Mouse (Mus musculus) limb, embryonic 14.5 days (tissue): ENCODE measurements around the gene Rdh8. TPM values are rescaled to one million over a fixed set of nuclear protein-coding genes. Genes with fewer than 3 reads are reported as not detected.

Experiments
- ATAC-seq: fragments of 200-750 bp; cut with Nextera tagmentation; 2 replicates; pipeline ENCODE4 v1.8.0; 2017; ENCODE audit warnings: low read depth, moderate number of reproducible peaks, moderate TSS enrichment; ENCODE audit not compliant: low FRiP score
- DNase-seq: peaks from one replicate; pipeline ENCODE4 v3.0.0-alpha.2; 2015; ENCODE audit warnings: low spot score
- H3K27ac ChIP-seq: fragments of 300-500 bp; sonication (generic); replicated peaks from 2 replicates; pipeline ENCODE4 v1.5.1; 2014; ENCODE audit warnings: low read depth, mild to moderate bottlenecking, low read length, moderate library complexity, mixed read lengths
- H3K27me3 ChIP-seq: fragments of 300-500 bp; sonication (generic); 2 replicates; pipeline ENCODE4 v1.6.1; 2014; ENCODE audit warnings: low read length, mixed read lengths; ENCODE audit not compliant: control insufficient read depth, insufficient read depth
- H3K36me3 ChIP-seq: fragments of 300-500 bp; sonication (generic); 2 replicates; pipeline ENCODE4 v1.6.1; 2014; ENCODE audit warnings: mild to moderate bottlenecking, low read length, moderate library complexity, mixed read lengths; ENCODE audit not compliant: control insufficient read depth, insufficient read depth
- H3K4me1 ChIP-seq: fragments of 300-500 bp; sonication (generic); 2 replicates; pipeline ENCODE4 v1.6.1; 2014; ENCODE audit warnings: antibody characterized with exemption, low read length, mixed read lengths; ENCODE audit not compliant: control insufficient read depth, insufficient read depth
- H3K4me2 ChIP-seq: fragments of 300-500 bp; sonication (generic); replicated peaks from 2 replicates; pipeline ENCODE4 v1.6.1; 2014; ENCODE audit warnings: low read depth, mild to moderate bottlenecking, low read length, moderate library complexity; ENCODE audit not compliant: severe bottlenecking
- H3K4me3 ChIP-seq: fragments of 300-500 bp; sonication (generic); replicated peaks from 2 replicates; pipeline ENCODE4 v1.5.1; 2014; ENCODE audit warnings: low read length
- H3K9ac ChIP-seq: fragments of 300-500 bp; sonication (generic); 2 replicates; pipeline ENCODE4 v1.6.1; 2014; ENCODE audit warnings: mild to moderate bottlenecking, low read depth, low read length, moderate library complexity; ENCODE audit not compliant: severe bottlenecking
- H3K9me3 ChIP-seq: fragments of 300-500 bp; sonication (generic); 2 replicates; pipeline ENCODE4 v1.6.1; 2016; ENCODE audit warnings: low read length; ENCODE audit not compliant: control insufficient read depth
- POLR2A ChIP-seq: fragments of 200-500 bp; IDR thresholded peaks from 2 replicates; pipeline ENCODE4 v1.8.0; 2012; ENCODE audit warnings: inconsistent platforms, mild to moderate bottlenecking, moderate library complexity, borderline replicate concordance; ENCODE audit not compliant: insufficient read depth, insufficient read length; ENCODE audit errors: extremely low read depth
- WGBS: fragments of 180-500 bp; shearing (Covaris S2); extraction: QIAGEN DNeasy Blood & Tissue Kit; methylation state at CpG from one replicate; pipeline ENCODE4 v1.1.7; 2014; 5-methylcytosine and 5-hydroxymethylcytosine counted together
- polyA plus RNA-seq, 2 experiments: library from polyadenylated mRNA; depleted of rRNA in 1 of 2; stranded (reverse) in 1 of 2; unstranded in 1 of 2; fragments of >200 nt; fragmentation: Nextera tagmentation in 1 of 2; extraction: Ambion mirVana in 1 of 2; gene quantifications; 2 replicates each; pipeline versions ENCODE4 v1.2.1 to v1.2.3; 2012 to 2014

Gene Rdh8
- polyA plus RNA-seq, 2 experiments, result not detected

DNA sequence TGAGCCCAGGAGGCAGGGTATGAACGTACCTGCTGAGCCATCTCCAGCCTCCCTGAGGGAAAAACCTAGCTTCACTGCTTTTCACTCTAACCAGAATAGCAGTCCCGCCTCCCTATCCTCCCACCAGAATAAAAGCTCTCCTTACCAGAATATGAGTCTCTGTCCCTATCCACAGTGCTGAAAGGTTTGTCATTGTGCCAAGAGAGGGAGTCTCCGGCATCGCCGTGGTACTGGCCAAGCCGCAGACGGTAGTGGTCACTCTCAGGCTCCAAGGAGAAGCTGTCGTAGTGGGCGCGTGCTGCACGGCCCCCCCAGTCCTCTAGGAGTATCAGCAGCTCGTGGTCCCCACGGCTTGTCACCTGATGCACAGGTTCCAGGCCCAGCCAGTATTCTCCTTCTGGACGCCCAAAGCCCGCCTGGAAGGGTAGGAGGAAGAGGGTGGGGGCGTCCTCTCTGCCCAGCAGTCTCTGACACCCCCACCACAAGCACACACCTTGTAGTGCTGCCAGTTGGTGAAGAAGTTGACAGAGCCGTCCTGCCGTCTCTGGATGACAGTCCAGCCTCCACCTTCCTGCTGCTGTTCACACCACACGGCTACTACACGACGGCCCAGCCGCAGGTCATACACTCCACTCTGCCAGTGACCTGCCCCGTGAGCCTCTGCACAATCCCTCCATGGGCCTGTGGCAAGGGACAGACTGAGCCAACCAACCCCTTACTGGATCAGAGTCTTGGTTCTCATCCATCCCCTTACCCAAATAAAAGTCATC is 56.9 kb downstream of the Rdh8 start:
- no peaks in the 10 kb centered on the region for H3K4me1 ChIP-seq
- no peaks in the 10 kb centered on the region for H3K36me3 ChIP-seq
- no peak overlapping the region for H3K4me3 ChIP-seq
- no peaks in the 10 kb centered on the region for H3K27me3 ChIP-seq
- ATAC-seq (no peak), DNase-seq (no peak)
- H3K9ac ChIP-seq, result no peak overlapping the region
- no peak overlapping the region for H3K27ac ChIP-seq
- no peak for TF ChIP-seq POLR2A
- H3K9me3 ChIP-seq, result no peaks in the 10 kb centered on the region
- 60% methylated on average over 23 of the region's 23 CpGs for WGBS
- no peak overlapping the region for H3K4me2 ChIP-seq

Other genes starting within 250 kb of the Rdh8 start
- 10.6 and 13.1 TPM in 2 replicates for gene Zfp846, start 237.2 kb upstream of the Rdh8 start, polyA plus RNA-seq (2012; rRNA removed)
- gene Zfp846, start 237.2 kb upstream of the Rdh8 start, polyA plus RNA-seq (2014; fragmentation: Nextera tagmentation; extraction: Ambion mirVana), result 18.2 and 20.0 TPM in 2 replicates
- gene Ubl5, start 175.6 kb upstream of the Rdh8 start, polyA plus RNA-seq (2012; rRNA removed), result 229 and 475 TPM in 2 replicates
- gene Ubl5, start 175.6 kb upstream of the Rdh8 start, polyA plus RNA-seq (2014; fragmentation: Nextera tagmentation; extraction: Ambion mirVana), result 347 and 354 TPM in 2 replicates
- 41.5 and 52.8 TPM in 2 replicates for gene Fbxl12, start 173.7 kb upstream of the Rdh8 start, polyA plus RNA-seq (2012; rRNA removed)
- gene Fbxl12, start 173.7 kb upstream of the Rdh8 start, polyA plus RNA-seq (2014; fragmentation: Nextera tagmentation; extraction: Ambion mirVana), result 11.9 and 12.9 TPM in 2 replicates
- gene Pin1, start 166.4 kb upstream of the Rdh8 start, polyA plus RNA-seq (2012; rRNA removed), result 25.2 and 28.0 TPM in 2 replicates
- 47.8 and 51.2 TPM in 2 replicates for gene Pin1, start 166.4 kb upstream of the Rdh8 start, polyA plus RNA-seq (2014; fragmentation: Nextera tagmentation; extraction: Ambion mirVana)
- 6.9 and 8.8 TPM in 2 replicates for gene Olfm2, start 72.2 kb upstream of the Rdh8 start, polyA plus RNA-seq (2012; rRNA removed)
- 4.8 and 6.5 TPM in 2 replicates for gene Olfm2, start 72.2 kb upstream of the Rdh8 start, polyA plus RNA-seq (2014; fragmentation: Nextera tagmentation; extraction: Ambion mirVana)
- gene Col5a3, start 3.4 kb upstream of the Rdh8 start, polyA plus RNA-seq (2012; rRNA removed), result 5.5 and 6.7 TPM in 2 replicates
- 3.2 and 4.5 TPM in 2 replicates for gene Col5a3, start 3.4 kb upstream of the Rdh8 start, polyA plus RNA-seq (2014; fragmentation: Nextera tagmentation; extraction: Ambion mirVana)
- 25.4 and 35.2 TPM in 2 replicates for gene A230050P20Rik, start 50.1 kb downstream of the Rdh8 start, polyA plus RNA-seq (2012; rRNA removed)
- 4.5 and 4.7 TPM in 2 replicates for gene A230050P20Rik, start 50.1 kb downstream of the Rdh8 start, polyA plus RNA-seq (2014; fragmentation: Nextera tagmentation; extraction: Ambion mirVana)
- 3.1 and 4.0 TPM in 2 replicates for gene Angptl6, start 61.2 kb downstream of the Rdh8 start, polyA plus RNA-seq (2012; rRNA removed)
- 2.4 and 4.3 TPM in 2 replicates for gene Angptl6, start 61.2 kb downstream of the Rdh8 start, polyA plus RNA-seq (2014; fragmentation: Nextera tagmentation; extraction: Ambion mirVana)
- 147 and 175 TPM in 2 replicates for gene Ppan, start 69.7 kb downstream of the Rdh8 start, polyA plus RNA-seq (2012; rRNA removed)
- gene Ppan, start 69.7 kb downstream of the Rdh8 start, polyA plus RNA-seq (2014; fragmentation: Nextera tagmentation; extraction: Ambion mirVana), result 79.8 and 82.7 TPM in 2 replicates
- gene Eif3g, start 80.1 kb downstream of the Rdh8 start, polyA plus RNA-seq (2012; rRNA removed), result 167 and 179 TPM in 2 replicates
- 287 and 289 TPM in 2 replicates for gene Eif3g, start 80.1 kb downstream of the Rdh8 start, polyA plus RNA-seq (2014; fragmentation: Nextera tagmentation; extraction: Ambion mirVana)
- gene Dnmt1, start 141.4 kb downstream of the Rdh8 start, polyA plus RNA-seq (2012; rRNA removed), result 115 and 118 TPM in 2 replicates
- gene Dnmt1, start 141.4 kb downstream of the Rdh8 start, polyA plus RNA-seq (2014; fragmentation: Nextera tagmentation; extraction: Ambion mirVana), result 60.9 and 62.0 TPM in 2 replicates
- 28.3 and 37.6 TPM in 2 replicates for gene S1pr2, start 158.3 kb downstream of the Rdh8 start, polyA plus RNA-seq (2012; rRNA removed)
- 59.9 and 67.9 TPM in 2 replicates for gene S1pr2, start 158.3 kb downstream of the Rdh8 start, polyA plus RNA-seq (2014; fragmentation: Nextera tagmentation; extraction: Ambion mirVana)
- gene Mrpl4, start 184.2 kb downstream of the Rdh8 start, polyA plus RNA-seq (2012; rRNA removed), result 89.0 and 114 TPM in 2 replicates
- 115 and 118 TPM in 2 replicates for gene Mrpl4, start 184.2 kb downstream of the Rdh8 start, polyA plus RNA-seq (2014; fragmentation: Nextera tagmentation; extraction: Ambion mirVana)
- gene Icam1, start 197.5 kb downstream of the Rdh8 start, polyA plus RNA-seq (2012; rRNA removed), result 15.5 and 16.6 TPM in 2 replicates
- 18.3 and 21.2 TPM in 2 replicates for gene Icam1, start 197.5 kb downstream of the Rdh8 start, polyA plus RNA-seq (2014; fragmentation: Nextera tagmentation; extraction: Ambion mirVana)
- 0.26 and 0.47 TPM in 2 replicates for gene Icam4, start 210.9 kb downstream of the Rdh8 start, polyA plus RNA-seq (2012; rRNA removed)
- gene Icam4, start 210.9 kb downstream of the Rdh8 start, polyA plus RNA-seq (2014; fragmentation: Nextera tagmentation; extraction: Ambion mirVana), result 0.99 and 1.3 TPM in 2 replicates
- 0.23 and 0.34 TPM in 2 replicates for gene Icam5, start 213.6 kb downstream of the Rdh8 start, polyA plus RNA-seq (2012; rRNA removed)
- gene Icam5, start 213.6 kb downstream of the Rdh8 start, polyA plus RNA-seq (2014; fragmentation: Nextera tagmentation; extraction: Ambion mirVana), result 0.08 and 0.11 TPM in 2 replicates
- gene Zglp1, start 248.6 kb downstream of the Rdh8 start, polyA plus RNA-seq (2012; rRNA removed), result 1.4 TPM in 1 of 2 replicates, not detected in the other
- 0.23 TPM in 1 of 2 replicates, not detected in the other for gene Zglp1, start 248.6 kb downstream of the Rdh8 start, polyA plus RNA-seq (2014; fragmentation: Nextera tagmentation; extraction: Ambion mirVana)